Mouse (Mus musculus) A20 (cell line): ENCODE measurements around the gene Dact1.

Experiments used
- DNase-seq: peaks from one replicate; pipeline ENCODE4 v3.0.0-alpha.2; 2011; ENCODE audit warnings: low read depth, low spot score

The Dact1 gene

DNA sequence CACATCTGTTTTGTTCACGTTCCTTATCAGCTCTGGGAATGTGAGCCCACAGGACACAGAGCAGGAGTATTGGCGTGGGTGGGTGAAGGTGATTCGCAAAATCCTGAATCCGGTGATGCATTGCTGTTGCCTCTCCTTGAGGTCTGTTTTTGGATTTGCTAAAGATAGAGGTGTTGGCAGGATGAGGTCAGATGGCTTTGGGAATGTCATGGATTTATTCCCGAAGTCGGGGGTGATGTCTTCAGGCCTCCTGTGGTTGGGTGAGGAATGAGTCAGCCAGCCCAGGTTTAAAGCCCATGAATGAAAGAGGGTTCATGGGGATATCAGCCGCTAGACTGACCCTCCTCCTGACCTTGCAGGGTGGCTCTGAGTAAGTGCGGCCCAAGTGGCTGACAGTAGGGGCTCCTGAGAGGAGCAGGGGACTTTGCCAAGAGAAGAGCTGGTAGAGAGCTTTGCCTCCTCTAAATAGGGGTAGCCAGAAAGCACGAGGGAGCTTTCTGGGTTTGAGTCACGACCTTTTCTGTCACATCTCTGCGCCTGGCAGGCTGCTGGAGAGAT lies 27.4 kb downstream of the Dact1 start:
- no peak for DNase-seq

GRCm38 (mm10) chr12:71337896-71338463 lies 28.3 kb downstream of the Dact1 start:
- no peak for DNase-seq

DNA sequence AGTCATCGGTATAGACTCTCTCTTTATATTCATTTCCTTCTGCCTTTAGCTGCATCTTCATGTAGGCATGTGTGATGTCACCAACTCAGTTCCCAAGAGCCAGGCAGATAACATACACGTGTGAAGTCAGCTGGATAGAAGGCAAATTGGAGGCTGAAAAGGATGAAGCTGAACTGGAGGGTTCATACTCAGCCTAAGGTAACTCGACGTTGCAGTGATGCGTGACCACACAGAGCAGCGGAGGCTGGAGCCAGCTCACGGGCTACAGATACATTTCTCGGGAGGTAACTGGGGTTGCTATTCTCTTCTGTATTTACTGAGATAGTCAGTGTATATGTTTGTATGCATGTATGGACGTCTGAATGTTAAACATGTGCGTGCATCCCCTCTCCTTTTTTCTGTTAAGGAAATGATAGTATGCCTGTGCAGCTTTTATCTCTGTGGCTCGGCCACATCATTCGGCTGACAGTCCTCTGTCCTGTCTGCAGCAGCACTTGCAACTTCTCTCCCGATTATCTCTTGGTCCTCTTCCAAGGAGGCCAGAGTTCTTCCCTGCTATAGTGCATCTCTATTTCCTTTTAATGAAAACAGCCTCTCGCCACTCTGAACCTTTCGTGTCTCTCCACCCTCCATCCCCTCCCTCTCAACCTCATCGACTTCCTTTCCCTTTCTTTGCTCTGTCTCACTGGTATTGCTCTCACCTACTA lies 29.6 kb downstream of the Dact1 start:
- DNase-seq, result no peak

GRCm38 (mm10) chr12:71342397-71342796 lies 32.7 kb downstream of the Dact1 start:
- no peak for DNase-seq

GRCm38 (mm10) chr12:71345471-71345870 lies 35.8 kb downstream of the Dact1 start:
- DNase-seq, result no peak

GRCm38 (mm10) chr12:71346071-71346470 lies 36.4 kb downstream of the Dact1 start:
- DNase-seq, result no peak

- DNase-seq, result no peak
Observed at GRCm38 (mm10) chr12:71348401-71348896, 38.8 kb downstream of the Dact1 start.

DNA sequence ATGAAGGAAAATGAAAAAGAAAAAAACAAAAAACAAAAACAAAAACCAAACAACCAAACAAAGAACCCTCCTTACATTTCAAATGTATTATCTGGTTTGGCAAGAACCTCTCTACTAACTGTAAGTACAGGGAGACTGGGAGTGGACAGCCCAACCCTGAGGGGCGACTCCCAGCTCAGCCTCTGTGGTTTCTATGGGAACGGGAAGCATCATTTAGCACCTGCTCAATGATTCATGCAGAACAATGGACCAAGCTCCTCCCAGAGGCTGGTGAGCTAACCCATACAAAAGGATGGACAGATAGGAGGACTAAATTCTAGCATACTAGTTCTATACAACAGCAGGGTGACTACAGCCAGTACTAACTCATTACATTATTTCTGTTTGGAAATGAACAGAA lies 40.4 kb downstream of the Dact1 start:
- DNase-seq, result no peak

GRCm38 (mm10) chr12:71354656-71355055 lies 45.0 kb downstream of the Dact1 start:
- DNase-seq, result no peak

- no peak for DNase-seq
Observed at GRCm38 (mm10) chr12:71355092-71355491, 45.4 kb downstream of the Dact1 start.

DNA sequence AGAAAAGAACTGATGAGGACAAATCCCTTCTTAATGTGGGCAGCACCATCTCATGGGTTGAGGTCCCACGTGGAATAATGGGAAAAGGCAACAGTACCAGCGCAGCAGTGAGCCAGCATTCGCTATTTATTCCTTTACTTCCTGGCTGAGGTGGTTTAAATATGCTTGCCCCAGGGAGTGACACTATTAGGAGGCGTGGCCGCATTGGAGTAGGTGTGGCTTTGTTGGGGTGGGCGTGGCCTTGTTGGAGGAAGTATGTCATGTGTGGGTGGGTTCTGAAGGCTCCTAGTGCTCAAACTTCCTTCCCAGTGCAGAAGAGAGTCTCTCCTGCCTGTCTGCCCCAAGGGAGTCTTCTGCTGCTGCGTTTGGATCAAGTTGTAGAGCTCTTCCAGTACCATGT lies 51.9 kb downstream of the Dact1 start:
- DNase-seq, result peak; percentile 29

GRCm38 (mm10) chr12:71362425-71362824 lies 52.7 kb downstream of the Dact1 start:
- no peak for DNase-seq

GRCm38 (mm10) chr12:71364106-71364505 lies 54.4 kb downstream of the Dact1 start:
- no peak for DNase-seq

DNA sequence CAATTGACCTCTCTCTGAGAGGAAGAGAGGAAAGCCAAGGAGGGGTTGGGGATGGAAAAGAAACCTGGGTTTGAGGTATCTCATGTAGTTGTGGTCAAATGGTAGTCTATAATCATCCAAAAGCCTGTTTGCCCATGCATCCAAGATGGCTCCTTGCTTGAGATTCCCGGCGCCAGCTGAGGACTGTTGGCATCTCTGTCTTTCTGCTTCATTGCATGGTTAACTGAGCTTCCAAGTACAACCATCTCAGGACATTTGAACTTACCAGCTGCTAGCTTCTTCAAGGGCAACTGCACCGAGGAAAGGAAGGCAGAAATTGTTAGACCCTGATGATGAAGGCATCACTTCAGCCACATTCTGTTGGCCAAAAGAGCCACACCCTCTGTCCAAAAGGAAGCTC lies 54.8 kb downstream of the Dact1 start:
- no peak for DNase-seq

GRCm38 (mm10) chr12:71365208-71365607 lies 55.5 kb downstream of the Dact1 start:
- no peak for DNase-seq

DNA sequence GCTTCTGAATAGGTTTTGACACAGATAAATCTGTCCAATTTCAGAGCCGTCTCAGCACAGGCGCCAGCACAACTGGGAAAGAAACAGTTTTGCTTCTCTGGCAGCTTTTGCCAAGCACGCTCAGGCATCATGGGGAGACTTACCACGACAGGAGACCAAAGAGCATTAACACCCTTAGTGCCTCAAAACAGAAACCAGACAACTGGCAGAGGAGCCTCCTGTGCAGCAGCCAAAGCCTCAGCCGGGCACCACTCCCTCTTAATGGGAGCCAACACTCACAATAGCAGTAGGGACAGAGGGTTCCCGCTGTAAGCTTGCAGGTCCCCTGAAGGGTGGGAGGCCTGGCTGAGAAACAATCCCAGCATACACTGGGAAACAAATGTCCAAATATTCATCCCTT lies 56.5 kb downstream of the Dact1 start:
- DNase-seq, result no peak

GRCm38 (mm10) chr12:71368631-71369030 lies 58.9 kb downstream of the Dact1 start:
- no peak for DNase-seq
